Mouse (Mus musculus): ENCODE results near the gene Rassf1. TPM values are rescaled to one million over a fixed set of nuclear protein-coding genes. Genes with fewer than 3 reads are reported as not detected.

Gene Rassf1
- total RNA-seq, 2 experiments from 2014 or later: 12.1 to 16.7 TPM

Other genes with a start within 250 kb of the Rassf1 start
- 10 to 100 TPM; 23.0 to 26.9 TPM for gene Hemk1, start 213.2 kb upstream of the Rassf1 start, total RNA-seq (2021)
- gene 6430571L13Rik, start 211.0 kb upstream of the Rassf1 start, total RNA-seq (2021): 1 to 10 TPM; 4.8 to 5.9 TPM
- gene Cacna2d2, start 151.9 kb upstream of the Rassf1 start, total RNA-seq (2021): 10 to 100 TPM; 12.3 to 13.4 TPM
- gene Tmem115, start 17.6 kb upstream of the Rassf1 start, total RNA-seq (2021): 10 to 100 TPM; 20.6 to 21.4 TPM
- 1 to 10 TPM; 3.1 to 3.5 TPM for gene Cyb561d2, start 9.4 kb upstream of the Rassf1 start, total RNA-seq (2021)
- gene Nprl2, start 9.3 kb upstream of the Rassf1 start, total RNA-seq (2021): 10 to 100 TPM; 17.3 to 18.9 TPM
- gene Zmynd10, start 4.3 kb upstream of the Rassf1 start, total RNA-seq (2021): not detected
- gene Tusc2, start 11.7 kb downstream of the Rassf1 start, total RNA-seq (2021): 10 to 100 TPM; 28.6 to 30.4 TPM
- gene Hyal2, start 16.4 kb downstream of the Rassf1 start, total RNA-seq (2021): 10 to 100 TPM; 35.4 to 36.2 TPM
- gene Hyal1, start 25.4 kb downstream of the Rassf1 start, total RNA-seq (2021): 1 to 10 TPM; 5.3 TPM
- 10 to 100 TPM; 14.0 to 18.4 TPM for gene Naa80, start 27.3 kb downstream of the Rassf1 start, total RNA-seq (2021)
- gene Hyal3, start 29.3 kb downstream of the Rassf1 start, total RNA-seq (2021): under 1 TPM; 0.45 to 0.62 TPM
- 10 to 100 TPM; 44.6 to 45.8 TPM for gene Ifrd2, start 36.1 kb downstream of the Rassf1 start, total RNA-seq (2021)
- 10 to 100 TPM; 15.0 to 17.8 TPM for gene Sema3b, start 57.7 kb downstream of the Rassf1 start, total RNA-seq (2021)
- 100 to 1,000 TPM; 241 to 257 TPM for gene Gnai2, start 83.8 kb downstream of the Rassf1 start, total RNA-seq (2021)
- gene Slc38a3, start 118.0 kb downstream of the Rassf1 start, total RNA-seq (2021): 10 to 100 TPM; 62.0 to 69.7 TPM
- gene Gnat1, start 128.2 kb downstream of the Rassf1 start, total RNA-seq (2021): not detected
- 10 to 100 TPM; 15.1 to 15.8 TPM for gene Sema3f, start 158.9 kb downstream of the Rassf1 start, total RNA-seq (2021)
- 10 to 100 TPM; 48.0 to 62.7 TPM for gene Rbm5, start 219.4 kb downstream of the Rassf1 start, total RNA-seq (2021)